ENCODE assay signal across 39 mouse cellular contexts in the genomic region with DNA sequence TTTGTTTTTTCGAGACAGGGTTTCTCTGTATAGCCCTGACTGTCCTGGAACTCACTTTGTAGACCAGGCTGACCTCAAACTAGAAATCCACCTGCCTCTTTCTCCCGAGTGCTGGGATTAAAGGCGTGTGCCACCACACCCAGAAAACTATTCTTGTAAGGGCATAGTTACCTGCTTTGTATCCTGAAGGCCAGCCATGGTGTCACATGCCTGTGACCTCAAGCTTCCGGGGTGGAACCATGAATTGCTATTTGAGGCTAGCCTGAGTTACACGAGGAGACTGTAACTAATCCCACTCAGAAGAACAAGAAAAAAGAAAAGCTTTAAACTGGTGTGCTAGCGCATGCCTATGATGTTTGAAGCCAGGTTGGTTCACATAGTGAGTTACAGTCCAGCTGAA. TPM values are rescaled to one million over a fixed set of nuclear protein-coding genes. Genes with fewer than 3 reads are reported as not detected.
"Had no signal": no experiment of that assay in that cellular context is flagged by ENCODE, and none has a peak within 500 bp of the region (broad histone marks: within the 10 kb centered on the region; RNA-seq: fewer than 3 reads in every experiment).

No protein-coding gene starts in this region.

- H3K9me3 ChIP-seq: heart, embryonic 13.5 days; heart, embryonic 15.5 days; hindbrain, embryonic 10.5 days; hindbrain, embryonic 12.5 days; intestine, embryonic 15.5 days; limb, embryonic 10.5 days; limb, embryonic 12.5 days; liver, embryonic 13.5 days; liver, embryonic 15.5 days had no signal

- H3K27ac ChIP-seq: heart, adult 2 months; heart, embryonic 13.5 days; heart, embryonic 15.5 days; hindbrain, embryonic 10.5 days; hindbrain, embryonic 12.5 days; hindbrain, embryonic 14.5 days; intestine, embryonic 15.5 days; layer of hippocampus, adult 2 months; left cerebral cortex, adult 2 months; limb, embryonic 10.5 days; limb, embryonic 12.5 days; liver, embryonic 13.5 days; liver, embryonic 15.5 days had no signal

- H3K9ac ChIP-seq: heart, embryonic 13.5 days; heart, embryonic 15.5 days; hindbrain, embryonic 12.5 days; hindbrain, embryonic 14.5 days; intestine, embryonic 15.5 days; limb, embryonic 12.5 days; liver, embryonic 13.5 days; liver, embryonic 15.5 days had no signal

- DNase-seq: gastrocnemius, postnatal 14 days; heart, adult 2 months; heart, postnatal 4 days; kidney, adult 18-20 months; kidney, adult 8-10 months; kidney, postnatal 10 days; kidney, postnatal 25 days; kidney, postnatal 4 days; liver; liver, embryonic 13.5 days had no signal

- H3K4me2 ChIP-seq: heart, embryonic 11.5 days; heart, embryonic 13.5 days; heart, embryonic 15.5 days; hindbrain, embryonic 12.5 days; hindbrain, embryonic 14.5 days; intestine, embryonic 15.5 days; limb, embryonic 12.5 days; liver, embryonic 11.5 days; liver, embryonic 13.5 days; liver, embryonic 15.5 days had no signal

- H3K4me1 ChIP-seq: heart, embryonic 13.5 days; heart, embryonic 15.5 days; hindbrain, embryonic 10.5 days; hindbrain, embryonic 12.5 days; intestine, embryonic 15.5 days; limb, embryonic 10.5 days; limb, embryonic 12.5 days; liver, embryonic 13.5 days; liver, embryonic 15.5 days had no signal

- H3K4me3 ChIP-seq: heart, adult 2 months; heart, embryonic 13.5 days; heart, embryonic 15.5 days; hindbrain, embryonic 10.5 days; hindbrain, embryonic 12.5 days; intestine, embryonic 15.5 days; layer of hippocampus, adult 2 months; left cerebral cortex, adult 2 months; limb, embryonic 10.5 days; limb, embryonic 12.5 days; liver, embryonic 13.5 days; liver, embryonic 15.5 days had no signal

- H3K27me3 ChIP-seq: heart, embryonic 13.5 days; heart, embryonic 15.5 days; hindbrain, embryonic 12.5 days; intestine, embryonic 15.5 days; limb, embryonic 12.5 days; liver, embryonic 13.5 days; liver, embryonic 15.5 days had no signal

- ATAC-seq: hindbrain, embryonic 16.5 days; inflammation-experienced regulatory T-cells, adult 6 months; intestine, embryonic 15.5 days; intestine, postnatal 0 days had no signal

RNA-seq across cellular contexts. Expression of gene Tmprss12, which starts 24.3 kb away (rescaled TPM):
- total RNA-seq: gastrocnemius, adult 18-20 months; gastrocnemius, adult 8-10 months; gastrocnemius, postnatal 14 days; gastrocnemius, postnatal 4 days; granulocyte monocyte progenitor cell, adult 5-6 weeks; heart, adult 2 months; heart, postnatal 25 days; heart, postnatal 4 days; layer of hippocampus, adult 2 months; layer of hippocampus, postnatal 10 days; layer of hippocampus, postnatal 25 days; left cerebral cortex, adult 2 months; left cerebral cortex, postnatal 14 days; left cerebral cortex, postnatal 36 days had no signal
- polyA plus RNA-seq: heart, adult 2 months; heart, embryonic 11.5 days; heart, embryonic 13.5 days; heart, embryonic 15.5 days; heart, postnatal 0 days; hindbrain, embryonic 10.5 days; hindbrain, embryonic 12.5 days; hindbrain, embryonic 14.5 days; hindbrain, embryonic 16.5 days; inflammation-experienced regulatory T-cells, adult 6 months; intestine, embryonic 15.5 days; intestine, postnatal 0 days; kidney, embryonic 14.5 days; kidney, embryonic 16.5 days; limb, embryonic 10.5 days; limb, embryonic 12.5 days; limb, embryonic 14.5 days; liver, embryonic 11.5 days; liver, embryonic 13.5 days; liver, embryonic 15.5 days had no signal
